Mouse (Mus musculus) heart, embryonic 14.5 days (tissue): ENCODE results near the gene Gnb5. TPM values are rescaled to one million over a fixed set of nuclear protein-coding genes. Genes with fewer than 3 reads are reported as not detected.

Source experiments
- polyA plus RNA-seq: library from polyadenylated mRNA; unstranded; fragments of >200 nt; fragmentation: Nextera tagmentation; extraction: Ambion mirVana; gene quantifications from 2 replicates; pipeline ENCODE4 v1.2.1, GENCODE M21; 2014

The Gnb5 gene
- polyA plus RNA-seq, 1 experiment from 2014 or later, result 66.5 TPM

Other genes with a start within 250 kb of the Gnb5 start
- 12.3 and 12.8 TPM in 2 replicates for gene Myo5a, start 235.3 kb upstream of the Gnb5 start, polyA plus RNA-seq
- 1.8 and 2.9 TPM in 2 replicates for gene Myo5c, start 74.3 kb upstream of the Gnb5 start, polyA plus RNA-seq
- not detected in 2 replicates for gene Bcl2l10, start 41.5 kb downstream of the Gnb5 start, polyA plus RNA-seq
- gene Mapk6, start 103.7 kb downstream of the Gnb5 start, polyA plus RNA-seq, result 52.3 and 55.6 TPM in 2 replicates
- 23.6 and 26.0 TPM in 2 replicates for gene Leo1, start 135.2 kb downstream of the Gnb5 start, polyA plus RNA-seq